Mouse (Mus musculus) cerebellum, postnatal 14 days (tissue): ENCODE results near the gene Gm5286.
"Not testable (repeated sequence)": the region's sequence is repeated elsewhere in the genome, so short reads cannot be mapped to it uniquely, and the experiment has no call there.

ENCODE experiments used
- DNase-seq, 2 experiments: peaks; one replicate each; pipeline ENCODE4 v3.0.0; 2021; ENCODE audit warnings: mixed read lengths in 2 of 2

The Gm5286 gene

GRCm38 (mm10) chr3:94196414-94196813 lies at the start of gene Gm5286:
TSS of gene Gm5286 (plus strand) at chr3:94196714.
- not testable (repeated sequence) for DNase-seq

DNA sequence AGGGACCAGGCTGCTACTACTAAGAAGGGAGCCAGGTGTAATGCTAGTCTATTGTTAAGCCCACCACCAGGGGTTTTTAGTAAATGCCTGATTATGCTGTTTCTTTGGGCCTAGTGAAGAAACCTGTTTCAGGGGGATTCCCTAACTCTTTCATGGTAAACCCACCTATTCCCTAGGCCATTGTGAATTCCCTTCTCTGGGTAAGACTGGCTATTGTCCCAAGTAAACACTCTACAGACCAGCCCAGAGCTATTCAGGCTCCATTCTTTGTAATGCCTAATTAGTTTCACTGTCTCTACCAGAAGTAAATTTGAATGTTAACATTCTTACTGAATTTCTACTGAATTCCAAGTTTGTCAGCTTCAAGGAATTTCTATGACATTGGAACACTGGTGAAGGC lies 29.2 kb upstream of the Gm5286 start:
- not testable (repeated sequence) for DNase-seq

GRCm38 (mm10) chr3:94178093-94178492 lies 18.4 kb upstream of the Gm5286 start, which contains the start of gene Gm10696:
TSS of gene Gm10696 (minus strand) at chr3:94178193.
- not testable (repeated sequence) for DNase-seq
